29 mouse cellular contexts compared by ENCODE assay signal in the genomic region with DNA sequence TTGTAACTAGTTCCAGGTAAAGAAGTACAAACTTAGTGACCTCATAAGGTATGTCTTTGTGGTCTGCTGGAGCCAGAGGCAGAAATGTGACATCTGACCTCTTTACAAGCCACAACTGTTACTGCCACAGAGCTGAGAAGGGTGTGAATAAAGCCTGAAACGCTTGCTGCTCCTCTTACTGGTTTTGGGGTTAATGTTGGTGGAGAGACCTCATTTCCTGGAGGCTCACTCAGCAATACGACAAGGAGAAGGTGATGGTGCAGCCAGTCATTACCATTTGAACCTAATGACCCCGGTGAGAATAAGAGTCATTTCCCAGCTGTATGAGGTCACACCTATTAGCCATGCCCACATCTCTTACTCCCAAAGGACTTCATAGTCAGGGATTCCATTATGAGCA. TPM values are rescaled to one million over a fixed set of nuclear protein-coding genes. Genes with fewer than 3 reads are reported as not detected.
DNase-seq lines count a peak whose midpoint lies in the region; ATAC-seq and TF ChIP-seq lines count a peak whose summit lies in the region.
"Had no signal": no experiment of that assay in that cellular context is flagged by ENCODE, and none has a peak within 500 bp of the region (broad histone marks: within the 10 kb centered on the region; RNA-seq: fewer than 3 reads in every experiment).

No protein-coding gene starts in this region.

- H3K4me3 ChIP-seq in left cerebral cortex, adult 2 months = no peak overlapping the region
- H3K4me3 ChIP-seq: embryonic facial prominence, embryonic 13.5 days; embryonic facial prominence, embryonic 15.5 days; erythroblast, embryonic 14.5 days; forebrain, embryonic 10.5 days; forebrain, embryonic 13.5 days; forebrain, embryonic 15.5 days had no signal

- ATAC-seq in activated CD4-positive, CD25-positive, alpha-beta regulatory T cell, adult 4 months = peak; percentile 68
- peak; percentile 65 for ATAC-seq in inflammation-experienced regulatory T-cells, adult 6 months
- ATAC-seq: forebrain, embryonic 13.5 days; forebrain, embryonic 15.5 days; forebrain, postnatal 0 days; Patski had no signal

- TF ChIP-seq CTCF in left cerebral cortex, adult 2 months (IDR thresholded peaks at IDR 0.05) = no peak

- peak; percentile 22 for DNase-seq in thymus, postnatal 0 days (ENCODE audit: low spot score)
- no peak for DNase-seq in thymus, adult 18-20 months
- DNase-seq in CD4-positive, CD25-positive, alpha-beta regulatory T cell, adult 2 months (ENCODE audit: low read depth, low spot score) = peak; percentile 63
- DNase-seq in left cerebral cortex, adult 2 months (ENCODE audit: extremely low spot score in 1 of 2, low spot score in 2 of 2) = no peak
- no peak for DNase-seq in embryo, embryonic 11 days
- no peak for DNase-seq in cerebellum, postnatal 25 days
- DNase-seq: adrenal gland, adult 2 months; adrenal gland, postnatal 10 days; adrenal gland, postnatal 25 days; cerebellum, adult 11 months; cerebellum, adult 18-20 months; cerebellum, adult 8-10 months; cerebellum, adult 9-11 months; cerebellum, postnatal 14 days; forebrain, postnatal 0 days had no signal

- H3K27ac ChIP-seq in left cerebral cortex, adult 2 months = no peak overlapping the region
- H3K27ac ChIP-seq: embryonic facial prominence, embryonic 13.5 days; embryonic facial prominence, embryonic 15.5 days; forebrain, embryonic 10.5 days; forebrain, embryonic 13.5 days; forebrain, embryonic 15.5 days had no signal

- intact Hi-C loops in left cerebral cortex, adult 2 months (cut with DNase I) = no loop called here

RNA-seq across cellular contexts. Expression of gene Ctla4, which starts 11.5 kb away (rescaled TPM):
- 11.3 and 12.9 TPM in 2 replicates for polyA plus RNA-seq in thymus, postnatal 0 days (2015; fragmentation: Nextera tagmentation; extraction: Ambion mirVana)
- 100 to 1,000 TPM; 242 to 284 TPM for polyA plus RNA-seq in activated CD4-positive, CD25-positive, alpha-beta regulatory T cell, adult 4 months (2017; shearing (Covaris generic))
- polyA plus RNA-seq in inflammation-experienced regulatory T-cells, adult 6 months (2017; shearing (Covaris generic)) = 100 to 1,000 TPM; 121 to 243 (median 214) TPM
- total RNA-seq in left cerebral cortex, adult 2 months (2021) = not detected
- total RNA-seq: adrenal gland, adult 2 months; adrenal gland, postnatal 4 days had no signal
- polyA plus RNA-seq: brain, embryonic 14.5 days; C2C12; embryonic facial prominence, embryonic 11.5 days; embryonic facial prominence, embryonic 13.5 days; embryonic facial prominence, embryonic 15.5 days; erythroblast, embryonic 14.5 days; forebrain, embryonic 10.5 days; forebrain, embryonic 13.5 days; forebrain, embryonic 15.5 days; forebrain, postnatal 0 days; G1E; Patski had no signal

Comparison
In these comparisons a context has a peak if more than half of its experiments do, and no peak if none do; other contexts are left out.
1. DNase-seq: peak in thymus, postnatal 0 days (single experiment) and CD4-positive, CD25-positive, alpha-beta regulatory T cell, adult 2 months (single experiment); none in thymus, adult 18-20 months (0 of 2), left cerebral cortex, adult 2 months (0 of 2), embryo, embryonic 11 days (single experiment) and cerebellum, postnatal 25 days (0 of 2).